Mouse (Mus musculus): ENCODE measurements around the gene Soat1. TPM values are rescaled to one million over a fixed set of nuclear protein-coding genes. Genes with fewer than 3 reads are reported as not detected.
"Not testable (repeated sequence)": the region's sequence is repeated elsewhere in the genome, so short reads cannot be mapped to it uniquely, and the experiment has no call there.

The Soat1 gene
- polyA plus RNA-seq (2012; rRNA removed) (23.1 and 39.5 TPM in 2 replicates), polyA plus RNA-seq (2014; fragmentation: Nextera tagmentation; extraction: Ambion mirVana) (19.1 and 21.3 TPM in 2 replicates)

- 0 out of 2 replicates have a peak within 1 kb of the TSS, but pooled peaks have one; percentile 10 for H3K27ac ChIP-seq (replicated peaks; ENCODE audit: low read depth, low read length)
- no peaks in the 10 kb centered on the region for H3K27me3 ChIP-seq (ENCODE audit: control insufficient read depth, insufficient read depth, low read length)
- 0 out of 2 replicates have a peak, but pooled peaks cover 3% of the 10 kb centered on the region for H3K9me3 ChIP-seq (ENCODE audit: control insufficient read depth, low read length)
- H3K9ac ChIP-seq (ENCODE audit: low read depth, low read length, severe bottlenecking), result peak within 1 kb of the TSS; percentile 82
- ATAC-seq (ENCODE audit: low FRiP score, low read depth) (peak; percentile 97), DNase-seq (ENCODE audit: low spot score) (peak; percentile 89)
- peaks cover 7% of the 10 kb centered on the region for H3K4me1 ChIP-seq (ENCODE audit: control insufficient read depth, insufficient read depth, low read length)
- 0 out of 2 replicates have a peak, but pooled peaks have one; percentile 46 for TF ChIP-seq POLR2A (IDR thresholded peaks at IDR 0.05; ENCODE audit: borderline replicate concordance, extremely low read depth, insufficient read depth, insufficient read length)
- H3K4me3 ChIP-seq (replicated peaks; ENCODE audit: low read length), result peak within 1 kb of the TSS; percentile 82
- peak within 1 kb of the TSS; percentile 53 for H3K4me2 ChIP-seq (replicated peaks; ENCODE audit: low read depth, low read length, severe bottlenecking)
- H3K36me3 ChIP-seq (ENCODE audit: control insufficient read depth, insufficient read depth, low read length), result no peaks in the 10 kb centered on the region
- 0% methylated on average over 34 of the region's 46 CpGs for WGBS
These were observed at the start of gene Soat1 for GRCm38 (mm10) chr1:156473961-156474503. TSS of gene Soat1 (minus strand) at chr1:156474331.

- 86% methylated on average over 18 of the region's 22 CpGs for WGBS
- H3K27ac ChIP-seq (replicated peaks; ENCODE audit: low read depth, low read length); H3K4me3 ChIP-seq (replicated peaks; ENCODE audit: low read length); H3K36me3 ChIP-seq (ENCODE audit: control insufficient read depth, insufficient read depth, low read length); H3K4me1 ChIP-seq (ENCODE audit: control insufficient read depth, insufficient read depth, low read length); H3K27me3 ChIP-seq (ENCODE audit: control insufficient read depth, insufficient read depth, low read length); H3K9me3 ChIP-seq (ENCODE audit: control insufficient read depth, low read length); DNase-seq (ENCODE audit: low spot score); H3K9ac ChIP-seq (ENCODE audit: low read depth, low read length, severe bottlenecking); H3K4me2 ChIP-seq (replicated peaks; ENCODE audit: low read depth, low read length, severe bottlenecking): not testable (repeated sequence)
- peak; percentile 77 for ATAC-seq (ENCODE audit: low FRiP score, low read depth)
These were observed 49.7 kb upstream of the Soat1 start, which contains the start of gene Gm10031 for GRCm38 (mm10) chr1:156523842-156524241. TSS of gene Gm10031 (plus strand) at chr1:156524012.

GRCm38 (mm10) chr1:156521796-156522517 lies 47.8 kb upstream of the Soat1 start:
- TF ChIP-seq POLR2A (IDR thresholded peaks at IDR 0.05; ENCODE audit: borderline replicate concordance, extremely low read depth, insufficient read depth, insufficient read length), result no peak
- H3K4me2 ChIP-seq (replicated peaks; ENCODE audit: low read depth, low read length, severe bottlenecking), result no peak overlapping the region
- H3K4me3 ChIP-seq (replicated peaks; ENCODE audit: low read length), result no peak overlapping the region
- H3K27me3 ChIP-seq (ENCODE audit: control insufficient read depth, insufficient read depth, low read length), result no peaks in the 10 kb centered on the region
- no peaks in the 10 kb centered on the region for H3K9me3 ChIP-seq (ENCODE audit: control insufficient read depth, low read length)
- no peaks in the 10 kb centered on the region for H3K36me3 ChIP-seq (ENCODE audit: control insufficient read depth, insufficient read depth, low read length)
- peak; percentile 15 for DNase-seq (ENCODE audit: low spot score)
- WGBS, result 63% methylated on average over 15 of the region's 15 CpGs
- ATAC-seq (ENCODE audit: low FRiP score, low read depth), result no peak
- H3K4me1 ChIP-seq (ENCODE audit: control insufficient read depth, insufficient read depth, low read length), result no peaks in the 10 kb centered on the region
- H3K9ac ChIP-seq (ENCODE audit: low read depth, low read length, severe bottlenecking), result no peak overlapping the region
- H3K27ac ChIP-seq (replicated peaks; ENCODE audit: low read depth, low read length), result no peak overlapping the region

DNA sequence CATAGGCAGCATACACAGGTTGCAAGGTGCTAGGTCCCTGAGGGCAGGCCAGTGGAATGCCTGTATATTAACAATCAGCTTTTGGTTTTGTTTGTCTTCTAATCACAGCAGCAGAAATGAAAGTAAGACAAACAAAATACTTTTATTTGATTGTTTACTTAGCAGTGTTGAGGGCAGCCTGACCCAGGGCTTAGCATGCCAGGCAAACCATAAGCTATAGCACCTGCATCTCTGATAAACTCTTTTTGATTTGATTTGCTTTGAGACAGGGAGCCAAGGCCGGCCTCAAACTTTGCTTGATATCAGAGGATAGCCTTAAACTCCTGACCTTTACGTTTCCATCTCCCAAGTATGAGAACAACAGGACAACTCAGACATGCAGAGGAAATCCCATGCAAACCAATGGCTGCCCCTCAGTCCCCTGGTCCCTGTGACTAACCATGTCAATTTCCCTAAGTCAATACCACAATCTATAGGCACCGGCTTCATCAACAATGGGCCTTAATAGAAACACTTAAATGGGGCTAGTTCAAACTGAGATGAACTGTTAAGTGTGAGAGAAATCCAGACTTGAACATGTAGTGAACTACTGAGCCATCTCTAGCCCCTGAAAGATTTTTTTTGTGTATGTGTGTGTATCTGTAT lies 46.1 kb upstream of the Soat1 start:
- no peak for TF ChIP-seq POLR2A (IDR thresholded peaks at IDR 0.05; ENCODE audit: borderline replicate concordance, extremely low read depth, insufficient read depth, insufficient read length)
- H3K4me3 ChIP-seq (replicated peaks; ENCODE audit: low read length), result no peak overlapping the region
- ATAC-seq (ENCODE audit: low FRiP score, low read depth), result no peak
- no peak for DNase-seq (ENCODE audit: low spot score)
- 92% methylated on average over 3 of the region's 3 CpGs for WGBS
- no peaks in the 10 kb centered on the region for H3K36me3 ChIP-seq (ENCODE audit: control insufficient read depth, insufficient read depth, low read length)
- no peak overlapping the region for H3K4me2 ChIP-seq (replicated peaks; ENCODE audit: low read depth, low read length, severe bottlenecking)
- no peaks in the 10 kb centered on the region for H3K27me3 ChIP-seq (ENCODE audit: control insufficient read depth, insufficient read depth, low read length)
- H3K27ac ChIP-seq (replicated peaks; ENCODE audit: low read depth, low read length), result no peak overlapping the region
- H3K9ac ChIP-seq (ENCODE audit: low read depth, low read length, severe bottlenecking), result no peak overlapping the region
- H3K9me3 ChIP-seq (ENCODE audit: control insufficient read depth, low read length), result no peaks in the 10 kb centered on the region
- H3K4me1 ChIP-seq (ENCODE audit: control insufficient read depth, insufficient read depth, low read length), result no peaks in the 10 kb centered on the region

GRCm38 (mm10) chr1:156507753-156508152 lies 33.6 kb upstream of the Soat1 start:
- DNase-seq (ENCODE audit: low spot score), result no peak
- Histone ChIP-seq H3K4me1 (ENCODE audit: control insufficient read depth, insufficient read depth, low read length) (no peaks in the 10 kb centered on the region), H3K4me3 (replicated peaks; ENCODE audit: low read length) (no peak overlapping the region), H3K36me3 (ENCODE audit: control insufficient read depth, insufficient read depth, low read length) (no peaks in the 10 kb centered on the region), H3K27ac (replicated peaks; ENCODE audit: low read depth, low read length) (no peak overlapping the region), H3K9me3 (ENCODE audit: control insufficient read depth, low read length) (no peaks in the 10 kb centered on the region), H3K4me2 (replicated peaks; ENCODE audit: low read depth, low read length, severe bottlenecking) (no peak overlapping the region), H3K27me3 (ENCODE audit: control insufficient read depth, insufficient read depth, low read length) (no peaks in the 10 kb centered on the region), H3K9ac (ENCODE audit: low read depth, low read length, severe bottlenecking) (no peak overlapping the region)
- TF ChIP-seq POLR2A (IDR thresholded peaks at IDR 0.05; ENCODE audit: borderline replicate concordance, extremely low read depth, insufficient read depth, insufficient read length), result no peak
- ATAC-seq (ENCODE audit: low FRiP score, low read depth), result no peak
- WGBS, result 79% methylated on average over 3 of the region's 3 CpGs

Data from limb, embryonic 14.5 days (tissue).